Mouse (Mus musculus) brain, adult 10 weeks (tissue): Measurements from ENCODE around the gene Ctdspl. TPM values are rescaled to one million over a fixed set of nuclear protein-coding genes. Genes with fewer than 3 reads are reported as not detected.

Source experiments
- polyA plus RNA-seq: library from polyadenylated mRNA; stranded (reverse); fragments of 350-450 nt; fragmentation: Illumina TruSeq; extraction: RNeasy Lipid Tissue Mini Kit (QIAGEN cat#74804); gene quantifications from one replicate; pipeline ENCODE4 v1.2.3, GENCODE M21; 2015; ENCODE audit warnings: low read depth, low replicate concordance

Ctdspl gene
- polyA plus RNA-seq, result 15.2 TPM

GRCm38 (mm10) chr9:118926111-118926650 lies at the start of gene Ctdspl:
Gene Ctdspl (plus strand): TSS chr9:118926453.

GRCm38 (mm10) chr9:119052154-119052944 lies 126.1 kb downstream of the Ctdspl start, which contains the start of gene Vill:
Gene Vill (plus strand): TSS chr9:119052778.

Other genes with a start within 250 kb of the Ctdspl start
- gene Vill, start 126.3 kb downstream of the Ctdspl start, polyA plus RNA-seq, result 3.4 TPM
- gene Plcd1, start 167.0 kb downstream of the Ctdspl start, polyA plus RNA-seq, result 13.0 TPM
- gene Dlec1, start 176.0 kb downstream of the Ctdspl start, polyA plus RNA-seq, result 0.83 TPM
- gene Acaa1b, start 230.6 kb downstream of the Ctdspl start, polyA plus RNA-seq, result 0.62 TPM
- gene Gm47289, start 232.7 kb downstream of the Ctdspl start, polyA plus RNA-seq, result not detected